Mouse (Mus musculus): ENCODE results near the gene Il1rn. TPM values are rescaled to one million over a fixed set of nuclear protein-coding genes. Genes with fewer than 3 reads are reported as not detected.

The Il1rn gene
- not detected in 2 replicates for polyA plus RNA-seq (2012; rRNA removed)

DNA sequence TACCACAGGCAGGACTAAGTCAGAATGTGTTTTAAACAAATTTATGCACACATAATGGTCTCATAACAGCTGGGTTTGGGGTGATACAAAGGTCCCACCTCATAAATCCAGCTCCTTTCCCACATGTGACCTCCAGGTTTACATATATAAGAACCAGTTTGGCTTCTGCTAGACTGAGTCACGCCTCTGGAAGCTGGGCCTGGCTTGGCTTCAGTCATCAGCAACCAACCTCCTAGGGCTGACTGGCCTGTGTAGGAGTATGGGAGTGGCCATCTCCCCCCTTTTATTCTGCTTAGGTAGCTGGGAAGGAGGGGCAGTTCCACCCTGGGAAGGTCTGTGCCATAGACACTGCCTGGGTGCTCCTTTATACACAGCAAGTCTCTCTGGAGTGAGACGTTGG, at the start of gene Il1rn:
Gene Il1rn, plus strand, starts transcription at position 309 of the 400 bp plus-strand sequence.
- TF ChIP-seq POLR2A (IDR thresholded peaks at IDR 0.05; ENCODE audit: borderline replicate concordance, insufficient read depth, low read length) (no peak), CTCF (IDR thresholded peaks at IDR 0.05; ENCODE audit: borderline replicate concordance, insufficient read depth, low read depth, low read length) (no peak)
- Histone ChIP-seq H3K27ac (ENCODE audit: insufficient read depth, low read length) (no peak within 1 kb of the TSS), H3K4me3 (replicated peaks; ENCODE audit: insufficient read depth, low read depth, low read length) (no peak within 1 kb of the TSS), H3K27me3 (ENCODE audit: control insufficient read depth, insufficient read depth, low read length) (no peaks in the 10 kb centered on the region), H3K4me1 (ENCODE audit: control insufficient read depth, insufficient read depth, low read length) (no peaks in the 10 kb centered on the region)
- WGBS, result 81% methylated on average over 2 of the region's 2 CpGs
- no peak for DNase-seq

DNA sequence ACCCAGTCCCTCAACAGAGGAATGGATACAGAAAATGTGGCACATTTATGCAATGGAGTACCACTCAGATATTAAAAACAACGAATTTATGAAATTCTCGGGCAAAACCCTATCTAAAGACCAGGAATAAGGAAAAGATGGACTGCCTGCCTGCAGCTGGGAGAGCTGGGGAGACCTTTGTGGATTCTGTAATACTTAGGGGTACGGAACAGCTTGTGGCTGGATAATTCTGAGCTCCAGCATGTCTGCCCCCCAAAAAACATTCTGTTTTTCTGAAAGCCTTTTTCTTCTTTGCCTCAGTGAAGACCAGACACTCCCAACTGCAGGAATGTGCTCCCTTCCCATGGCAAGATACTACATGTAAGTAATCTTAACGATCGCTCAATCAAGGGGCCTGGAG, 45.8 kb upstream of the Il1rn start, which contains the start of gene Il1f10:
Gene Il1f10, plus strand, starts transcription at position 301 of the 400 bp plus-strand sequence.
- H3K4me1 ChIP-seq (ENCODE audit: control insufficient read depth, insufficient read depth, low read length), result no peaks in the 10 kb centered on the region
- no peak for DNase-seq
- H3K27me3 ChIP-seq (ENCODE audit: control insufficient read depth, insufficient read depth, low read length), result no peaks in the 10 kb centered on the region
- 87% methylated on average over 5 of the region's 5 CpGs for WGBS
- H3K4me3 ChIP-seq (replicated peaks; ENCODE audit: insufficient read depth, low read depth, low read length), result no peak within 1 kb of the TSS
- TF ChIP-seq POLR2A (IDR thresholded peaks at IDR 0.05; ENCODE audit: borderline replicate concordance, insufficient read depth, low read length) (no peak), CTCF (IDR thresholded peaks at IDR 0.05; ENCODE audit: borderline replicate concordance, insufficient read depth, low read depth, low read length) (no peak)
- H3K27ac ChIP-seq (ENCODE audit: insufficient read depth, low read length), result no peak within 1 kb of the TSS

DNA sequence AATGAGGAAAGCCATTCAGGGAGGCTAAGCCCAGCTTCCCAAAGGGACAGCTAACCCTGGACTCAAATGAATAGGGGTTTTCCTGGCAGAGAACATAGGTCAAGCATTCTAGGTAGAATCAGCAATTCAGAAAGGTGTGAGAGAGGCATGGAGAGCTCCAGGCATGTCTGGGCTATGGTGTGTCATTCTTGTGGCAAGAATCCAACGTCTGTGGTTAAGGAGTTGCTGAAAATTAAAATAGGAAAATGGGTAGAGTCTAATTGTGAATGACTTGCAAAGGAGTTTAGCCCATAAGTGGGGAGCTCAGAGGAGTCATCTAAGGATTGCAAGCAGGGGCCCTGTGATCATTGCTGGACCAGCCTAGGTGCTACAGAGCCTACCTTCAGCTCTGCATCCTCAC, 42.0 kb upstream of the Il1rn start:
- Histone ChIP-seq H3K27me3 (ENCODE audit: control insufficient read depth, insufficient read depth, low read length) (no peaks in the 10 kb centered on the region), H3K4me1 (ENCODE audit: control insufficient read depth, insufficient read depth, low read length) (no peaks in the 10 kb centered on the region), H3K27ac (ENCODE audit: insufficient read depth, low read length) (no peak overlapping the region), H3K4me3 (replicated peaks; ENCODE audit: insufficient read depth, low read depth, low read length) (no peak overlapping the region)
- DNase-seq, result no peak
- 40% methylated on average over 1 of the region's 1 CpGs for WGBS
- TF ChIP-seq POLR2A (IDR thresholded peaks at IDR 0.05; ENCODE audit: borderline replicate concordance, insufficient read depth, low read length) (no peak), CTCF (IDR thresholded peaks at IDR 0.05; ENCODE audit: borderline replicate concordance, insufficient read depth, low read depth, low read length) (no peak)

DNA sequence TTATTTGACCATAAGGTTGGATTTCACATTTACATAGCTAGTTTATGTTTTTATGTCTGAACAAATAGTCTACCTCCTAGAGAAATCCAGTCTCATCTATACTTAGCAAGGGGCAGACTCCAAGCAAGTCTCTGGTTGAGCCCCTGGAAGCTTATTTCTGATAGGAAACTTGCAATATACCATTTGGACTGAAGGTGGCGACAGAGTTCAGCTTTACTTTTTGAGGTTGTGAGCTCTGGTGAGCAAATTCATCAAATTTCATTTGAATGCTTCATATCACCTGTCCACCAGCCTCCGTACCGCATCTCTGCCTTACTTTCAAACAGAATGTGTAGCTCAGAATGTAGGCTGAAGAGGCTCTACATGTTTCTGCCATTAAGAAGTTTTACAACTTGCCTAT, 39.8 kb upstream of the Il1rn start:
- TF ChIP-seq POLR2A (IDR thresholded peaks at IDR 0.05; ENCODE audit: borderline replicate concordance, insufficient read depth, low read length), result no peak
- TF ChIP-seq CTCF (IDR thresholded peaks at IDR 0.05; ENCODE audit: borderline replicate concordance, insufficient read depth, low read depth, low read length), result peak; percentile 63; the same call in 1 of the 2 replicates
- no peak overlapping the region for H3K27ac ChIP-seq (ENCODE audit: insufficient read depth, low read length)
- under 1% methylated on average over 3 of the region's 3 CpGs for WGBS
- H3K27me3 ChIP-seq (ENCODE audit: control insufficient read depth, insufficient read depth, low read length), result no peaks in the 10 kb centered on the region
- H3K4me3 ChIP-seq (replicated peaks; ENCODE audit: insufficient read depth, low read depth, low read length), result no peak overlapping the region
- H3K4me1 ChIP-seq (ENCODE audit: control insufficient read depth, insufficient read depth, low read length), result no peaks in the 10 kb centered on the region
- DNase-seq, result peak in 1 of 2 experiments; percentile 15

DNA sequence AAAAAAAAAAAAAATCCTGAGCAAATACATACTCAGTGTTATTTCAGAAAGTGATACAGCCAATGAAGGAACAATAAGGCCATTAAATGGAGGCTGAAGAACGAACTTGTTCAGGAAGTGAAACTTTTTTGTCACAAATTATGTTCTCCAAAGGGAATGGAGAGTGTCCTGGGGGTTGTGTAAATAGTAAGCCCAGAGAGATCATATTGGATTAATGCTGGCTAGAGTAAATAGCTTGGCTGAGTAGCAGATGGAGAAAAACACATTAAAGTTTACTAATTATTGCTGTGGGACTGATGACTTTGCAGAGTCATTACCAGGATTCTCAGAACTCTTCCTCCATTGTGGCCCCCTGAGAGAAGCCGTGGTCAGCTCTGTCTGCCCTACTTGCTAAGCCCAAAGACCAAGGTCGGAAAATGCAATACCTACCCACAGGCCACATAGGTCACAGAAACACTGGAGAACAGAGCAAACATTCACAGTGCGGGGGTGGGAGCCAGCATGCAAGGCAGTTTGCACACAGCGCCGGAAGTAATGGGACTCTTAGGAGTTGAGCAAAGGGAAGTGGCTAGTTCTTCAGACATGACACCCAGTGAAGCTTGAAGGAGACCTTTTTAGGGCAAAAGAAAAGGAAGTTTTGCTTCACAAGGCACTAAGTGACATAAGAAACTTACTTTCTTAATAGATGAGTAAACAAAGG, 25.2 kb upstream of the Il1rn start:
- no peaks in the 10 kb centered on the region for H3K27me3 ChIP-seq (ENCODE audit: control insufficient read depth, insufficient read depth, low read length)
- H3K4me1 ChIP-seq (ENCODE audit: control insufficient read depth, insufficient read depth, low read length), result no peaks in the 10 kb centered on the region
- DNase-seq, result no peak
- no peak overlapping the region for H3K4me3 ChIP-seq (replicated peaks; ENCODE audit: insufficient read depth, low read depth, low read length)
- 80% methylated on average over 6 of the region's 6 CpGs for WGBS
- no peak overlapping the region for H3K27ac ChIP-seq (ENCODE audit: insufficient read depth, low read length)
- TF ChIP-seq POLR2A (IDR thresholded peaks at IDR 0.05; ENCODE audit: borderline replicate concordance, insufficient read depth, low read length) (no peak), CTCF (IDR thresholded peaks at IDR 0.05; ENCODE audit: borderline replicate concordance, insufficient read depth, low read depth, low read length) (no peak)

DNA sequence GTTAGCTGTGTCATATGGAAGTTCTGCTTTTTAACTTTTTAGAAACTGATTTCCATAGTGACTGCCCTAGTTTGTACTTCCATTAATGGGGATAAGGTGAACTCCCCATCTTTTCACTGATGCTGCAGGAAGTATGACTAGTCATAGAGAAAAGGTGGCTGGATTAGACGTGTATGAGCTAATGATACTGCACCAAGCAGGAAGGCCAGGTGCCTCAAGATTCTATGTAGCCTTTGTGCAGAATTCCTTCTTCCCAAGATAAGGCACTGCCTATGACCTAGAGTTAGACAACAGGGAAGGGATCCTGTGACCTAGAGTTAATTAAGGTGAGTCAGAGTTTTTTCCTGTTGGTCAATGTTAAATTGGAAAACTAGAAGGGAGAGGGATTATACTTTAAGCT, 19.7 kb upstream of the Il1rn start:
- Histone ChIP-seq H3K4me3 (replicated peaks; ENCODE audit: insufficient read depth, low read depth, low read length) (no peak overlapping the region), H3K27me3 (ENCODE audit: control insufficient read depth, insufficient read depth, low read length) (no peaks in the 10 kb centered on the region), H3K4me1 (ENCODE audit: control insufficient read depth, insufficient read depth, low read length) (no peaks in the 10 kb centered on the region), H3K27ac (ENCODE audit: insufficient read depth, low read length) (no peak overlapping the region)
- no peak for DNase-seq
- TF ChIP-seq POLR2A (IDR thresholded peaks at IDR 0.05; ENCODE audit: borderline replicate concordance, insufficient read depth, low read length) (no peak), CTCF (IDR thresholded peaks at IDR 0.05; ENCODE audit: borderline replicate concordance, insufficient read depth, low read depth, low read length) (no peak)
- 95% methylated on average over 1 of the region's 1 CpGs for WGBS

DNA sequence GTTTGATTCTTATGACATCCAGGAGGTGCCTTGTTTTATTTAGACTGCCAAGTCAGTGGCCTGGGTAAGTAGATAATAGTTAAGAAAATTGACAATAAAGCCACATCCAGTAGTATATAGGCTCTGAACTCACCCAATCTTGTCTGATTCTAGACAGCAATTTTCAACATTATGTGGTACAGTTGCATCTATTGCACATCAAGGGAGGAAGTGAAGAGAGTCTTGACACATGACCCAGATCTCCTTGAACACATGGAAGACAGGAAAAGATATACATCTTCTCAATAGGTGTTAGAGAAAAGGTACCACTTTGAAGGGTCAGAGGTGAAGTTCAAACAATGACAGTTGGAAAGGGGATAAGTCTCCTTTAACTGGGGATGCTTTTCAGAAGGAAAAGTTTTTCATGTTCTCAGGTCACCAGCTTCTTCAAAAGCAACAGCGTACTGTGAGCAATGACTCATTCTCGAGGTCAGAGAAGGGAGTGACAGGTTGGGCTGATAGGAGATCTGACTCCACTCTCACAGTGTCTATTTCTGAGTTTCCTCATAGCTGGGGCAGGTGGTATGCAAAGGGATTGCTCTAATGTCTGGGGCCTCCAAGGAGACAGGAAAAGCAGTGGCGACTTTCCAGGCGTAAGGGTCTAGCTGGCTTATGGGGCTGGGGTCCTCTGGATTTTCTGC, 18.6 kb upstream of the Il1rn start:
- H3K4me1 ChIP-seq (ENCODE audit: control insufficient read depth, insufficient read depth, low read length), result no peaks in the 10 kb centered on the region
- H3K27ac ChIP-seq (ENCODE audit: insufficient read depth, low read length), result no peak overlapping the region
- no peaks in the 10 kb centered on the region for H3K27me3 ChIP-seq (ENCODE audit: control insufficient read depth, insufficient read depth, low read length)
- H3K4me3 ChIP-seq (replicated peaks; ENCODE audit: insufficient read depth, low read depth, low read length), result no peak overlapping the region
- no peak for DNase-seq
- TF ChIP-seq POLR2A (IDR thresholded peaks at IDR 0.05; ENCODE audit: borderline replicate concordance, insufficient read depth, low read length), result no peak
- no peak for TF ChIP-seq CTCF (IDR thresholded peaks at IDR 0.05; ENCODE audit: borderline replicate concordance, insufficient read depth, low read depth, low read length)
- 84% methylated on average over 4 of the region's 4 CpGs for WGBS

DNA sequence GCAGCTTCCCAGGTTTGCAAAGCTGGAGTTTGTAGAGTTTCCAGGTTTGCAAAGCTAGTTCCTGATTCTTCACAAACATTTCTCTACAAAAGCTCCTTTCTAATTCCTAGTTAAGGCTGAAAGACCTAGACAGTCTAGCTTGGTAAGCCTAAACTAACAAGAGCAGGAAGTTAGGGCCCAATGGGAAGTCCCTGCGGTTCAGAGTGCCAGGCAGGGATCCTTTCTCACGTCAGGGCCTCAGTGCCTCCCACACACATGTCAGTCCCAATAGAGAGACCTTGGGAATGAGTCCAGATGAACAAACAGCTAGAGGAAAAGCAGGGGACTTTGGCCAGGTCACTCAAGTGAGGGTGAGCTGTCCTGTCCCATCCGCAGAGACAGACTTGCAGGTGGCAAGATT, 1.3 kb upstream of the Il1rn start:
- no peaks in the 10 kb centered on the region for H3K27me3 ChIP-seq (ENCODE audit: control insufficient read depth, insufficient read depth, low read length)
- TF ChIP-seq POLR2A (IDR thresholded peaks at IDR 0.05; ENCODE audit: borderline replicate concordance, insufficient read depth, low read length), result no peak
- no peak for TF ChIP-seq CTCF (IDR thresholded peaks at IDR 0.05; ENCODE audit: borderline replicate concordance, insufficient read depth, low read depth, low read length)
- no peak for DNase-seq
- no peak overlapping the region for H3K27ac ChIP-seq (ENCODE audit: insufficient read depth, low read length)
- H3K4me3 ChIP-seq (replicated peaks; ENCODE audit: insufficient read depth, low read depth, low read length), result no peak overlapping the region
- H3K4me1 ChIP-seq (ENCODE audit: control insufficient read depth, insufficient read depth, low read length), result no peaks in the 10 kb centered on the region
- WGBS, result 50% methylated on average over 3 of the region's 3 CpGs
